Mouse (Mus musculus) kidney, adult 11 months (tissue): Measurements from ENCODE around the gene Lsm2.
"Not testable (repeated sequence)": the region's sequence is repeated elsewhere in the genome, so short reads cannot be mapped to it uniquely, and the experiment has no call there.

Experiments
- DNase-seq: peaks from one replicate; pipeline ENCODE4 v3.0.0; 2022

Gene Lsm2

DNA sequence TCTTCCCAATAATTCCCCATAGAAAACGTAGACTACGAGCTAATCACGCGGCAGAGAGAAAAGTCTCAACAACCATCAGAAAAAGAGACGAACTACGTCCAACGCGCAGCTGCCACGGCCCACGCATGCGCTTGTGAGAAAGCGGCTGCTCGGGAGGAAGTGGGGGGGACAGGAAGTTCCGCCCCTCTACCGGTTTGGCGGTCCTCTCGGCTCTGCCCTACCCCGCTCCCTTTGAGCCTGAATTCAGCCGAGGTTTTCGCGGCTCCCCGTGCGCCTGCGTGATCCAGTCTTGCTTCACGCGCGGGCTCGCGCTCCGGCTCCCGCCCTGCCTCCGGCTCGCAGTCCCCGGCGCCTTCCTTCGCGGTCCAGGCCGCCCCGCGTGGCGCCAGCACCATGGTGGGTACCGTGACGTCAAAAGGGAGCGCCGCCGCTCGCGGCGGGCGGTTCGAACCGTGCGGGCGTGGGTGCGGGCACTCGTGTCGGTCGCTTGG, at the start of gene Lsm2:
Gene Lsm2 (plus strand): TSS at position 173 of the 491 bp plus-strand sequence.
- peak; percentile 91 for DNase-seq

DNA sequence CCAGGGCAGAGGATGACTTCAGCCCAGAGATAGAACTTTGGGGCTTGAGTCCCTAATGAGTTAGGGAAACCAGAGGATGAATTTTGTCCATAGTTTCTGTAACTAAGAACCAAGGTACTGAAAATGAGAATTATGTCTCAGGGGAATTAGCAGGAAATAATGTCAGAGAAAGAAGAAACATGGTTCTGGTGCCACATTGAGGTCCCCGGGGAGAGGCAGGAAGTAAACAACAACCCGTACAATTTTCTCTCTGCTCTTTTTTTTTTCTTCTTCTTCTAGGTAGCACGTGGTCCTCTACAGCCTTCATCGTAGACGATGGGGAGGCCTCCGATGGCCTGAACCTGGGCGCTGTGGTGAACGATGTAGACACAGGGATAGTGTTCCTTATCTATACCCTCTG, 49.4 kb upstream of the Lsm2 start:
- DNase-seq: no peak

DNA sequence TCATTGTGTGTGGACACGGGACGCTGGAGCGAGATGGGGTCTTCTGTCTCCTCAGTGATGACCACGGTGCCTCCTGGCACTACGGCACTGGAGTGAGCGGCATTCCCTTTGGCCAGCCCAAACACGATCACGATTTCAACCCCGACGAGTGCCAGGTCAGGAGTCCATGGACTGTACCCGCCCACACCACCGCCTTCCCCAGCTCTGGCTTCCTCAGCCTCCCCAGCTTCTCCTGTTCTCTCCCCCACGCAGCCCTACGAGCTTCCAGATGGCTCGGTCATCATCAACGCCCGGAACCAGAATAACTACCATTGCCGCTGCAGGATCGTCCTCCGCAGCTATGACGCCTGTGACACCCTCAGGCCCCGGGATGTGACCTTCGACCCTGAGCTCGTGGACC, 47.6 kb upstream of the Lsm2 start:
- peak; percentile 75 for DNase-seq

GRCm38 (mm10) chr17:34934830-34935229, 46.8 kb upstream of the Lsm2 start:
- no peak for DNase-seq

DNA sequence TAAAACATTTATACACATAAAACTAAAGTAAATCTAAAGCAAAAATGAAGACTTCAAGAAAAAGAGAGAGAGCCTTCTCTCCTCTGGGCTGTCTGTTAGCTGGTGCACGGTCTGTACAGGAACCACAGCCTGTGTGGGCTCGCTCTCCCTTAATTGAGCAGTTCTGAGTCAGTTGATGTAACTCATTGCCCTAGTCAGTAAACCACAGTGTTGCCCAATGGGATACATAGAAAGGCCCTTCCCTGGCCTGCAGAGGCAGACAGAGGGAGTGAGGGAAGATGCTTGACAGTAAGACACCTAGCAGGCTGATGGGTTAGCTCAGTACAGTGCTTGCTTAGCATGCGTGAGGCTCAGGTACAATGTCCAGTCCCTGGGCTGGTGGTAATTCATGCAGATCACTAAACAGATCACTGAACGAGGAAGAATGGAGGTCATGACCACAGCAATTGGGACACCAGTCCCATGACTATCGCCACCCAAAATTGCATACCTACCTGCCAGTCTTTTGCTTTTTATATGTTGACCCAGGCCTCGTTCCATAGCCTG, 43.6 kb upstream of the Lsm2 start:
- peak; percentile 83 for DNase-seq

DNA sequence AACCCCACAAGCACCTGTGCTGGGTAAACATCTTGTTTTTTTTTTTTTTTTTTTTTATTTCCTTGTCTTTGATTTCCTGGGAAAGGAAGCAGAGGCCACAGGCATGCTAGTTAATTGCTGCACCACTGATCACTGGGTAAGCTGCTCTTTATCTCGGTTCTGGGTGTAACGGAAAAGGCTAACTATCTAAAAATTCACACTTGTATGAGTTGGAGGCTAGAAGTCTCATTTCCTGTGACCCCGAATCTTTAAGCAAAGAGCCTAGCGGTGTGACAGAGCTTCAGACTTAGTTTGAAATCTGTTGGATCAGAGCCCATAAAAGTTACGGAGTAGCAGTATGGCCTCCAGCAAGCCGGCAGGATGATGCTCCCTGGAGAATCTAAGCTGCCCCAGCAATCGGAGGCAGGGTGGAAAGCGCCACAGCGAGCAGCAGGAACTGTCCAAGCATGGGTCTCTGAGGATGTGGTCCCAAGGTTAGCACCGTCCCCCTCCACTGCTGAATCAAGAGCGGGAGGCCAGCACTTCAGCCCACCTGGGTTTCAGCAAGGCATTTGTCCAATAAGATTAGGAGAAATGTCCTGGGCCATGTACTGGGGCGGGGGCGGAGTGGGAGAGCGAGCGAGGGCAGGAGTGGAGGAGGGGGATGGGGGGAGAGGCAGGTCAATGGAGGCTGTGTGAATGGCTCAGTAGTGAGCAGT, 40.2 kb upstream of the Lsm2 start:
- no peak for DNase-seq

GRCm38 (mm10) chr17:34943128-34943815, 38.4 kb upstream of the Lsm2 start:
- DNase-seq: peak; percentile 51

DNA sequence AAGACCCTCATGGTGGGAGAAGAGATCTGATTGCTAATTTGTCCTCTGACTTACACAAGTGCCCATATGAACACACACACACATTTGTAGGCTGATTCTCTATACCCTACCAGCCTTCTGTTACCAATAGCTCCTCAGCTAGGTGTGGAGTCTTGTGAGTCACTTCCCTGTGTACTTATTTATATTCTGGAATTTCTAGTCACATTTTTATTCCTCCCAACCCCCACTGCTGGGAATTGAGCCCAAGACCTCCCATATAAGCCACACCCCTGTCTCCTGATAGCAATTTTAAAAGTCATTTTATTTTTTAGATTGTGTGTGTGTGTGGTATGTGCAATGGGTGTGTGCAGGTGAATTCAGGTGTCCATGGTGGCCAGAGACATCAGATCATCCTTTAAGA, 37.3 kb upstream of the Lsm2 start:
- DNase-seq: peak; percentile 47

GRCm38 (mm10) chr17:34946486-34947140, 35.0 kb upstream of the Lsm2 start:
- DNase-seq: peak; percentile 77

GRCm38 (mm10) chr17:34947606-34948005, 34.1 kb upstream of the Lsm2 start:
- peak; percentile 58 for DNase-seq

GRCm38 (mm10) chr17:34948721-34949552, 32.7 kb upstream of the Lsm2 start:
- DNase-seq: not testable (repeated sequence)

GRCm38 (mm10) chr17:34949553-34949969, 32.1 kb upstream of the Lsm2 start:
- no peak for DNase-seq

GRCm38 (mm10) chr17:34950514-34951455, 30.9 kb upstream of the Lsm2 start:
- no peak for DNase-seq

GRCm38 (mm10) chr17:34951636-34952377, 29.9 kb upstream of the Lsm2 start:
- DNase-seq: no peak

DNA sequence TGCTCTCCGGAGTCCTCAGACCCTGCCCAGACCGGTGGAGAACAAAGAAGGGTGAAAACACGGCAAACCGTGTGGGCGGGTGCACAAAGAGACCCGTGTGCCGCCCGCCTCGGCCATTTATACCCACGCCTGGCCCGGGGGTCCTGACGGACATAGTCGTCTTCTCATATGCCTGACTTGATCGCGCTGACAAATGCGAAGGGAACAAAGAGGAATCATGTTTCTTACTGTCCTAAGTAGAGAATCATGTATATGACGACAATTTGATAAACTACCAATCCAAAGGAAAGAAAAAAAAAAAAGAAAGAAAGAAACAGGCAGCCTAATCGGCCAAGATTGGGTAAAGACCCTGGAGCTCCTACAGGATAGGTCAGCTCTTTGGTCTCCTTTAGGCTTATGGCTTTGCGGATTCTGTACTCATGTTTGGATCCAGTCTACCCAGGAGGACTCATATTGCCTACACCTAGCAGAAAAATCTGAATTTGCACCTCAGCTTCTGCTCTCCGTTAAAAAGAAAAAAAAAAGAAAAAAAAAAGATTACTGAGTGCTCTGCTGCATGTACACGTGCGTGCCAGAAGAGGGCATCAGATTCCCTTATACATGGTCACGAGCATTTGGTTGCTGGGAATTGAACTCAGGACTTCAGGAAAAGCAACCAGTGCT, 29.2 kb upstream of the Lsm2 start:
- DNase-seq: peak; percentile 71

DNA sequence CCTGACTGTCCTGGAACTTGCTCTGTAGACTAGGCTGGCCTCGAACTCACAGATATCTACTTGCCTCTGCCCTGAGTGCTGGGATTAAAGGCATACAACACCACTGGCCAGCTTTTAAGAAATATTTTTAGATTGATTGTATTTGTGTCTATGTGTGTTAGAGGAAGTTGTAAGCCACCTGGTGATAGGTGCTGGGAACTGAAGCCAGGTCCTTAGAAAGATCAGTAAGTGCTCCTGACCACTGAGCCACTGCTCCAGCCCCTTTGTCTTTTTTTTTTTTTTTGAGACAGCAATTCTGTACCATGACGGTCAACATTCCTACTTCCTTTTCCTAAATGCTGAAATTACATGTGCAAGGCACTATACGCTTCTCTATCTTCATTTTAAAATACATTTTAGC, 28.4 kb upstream of the Lsm2 start:
- no peak for DNase-seq

DNA sequence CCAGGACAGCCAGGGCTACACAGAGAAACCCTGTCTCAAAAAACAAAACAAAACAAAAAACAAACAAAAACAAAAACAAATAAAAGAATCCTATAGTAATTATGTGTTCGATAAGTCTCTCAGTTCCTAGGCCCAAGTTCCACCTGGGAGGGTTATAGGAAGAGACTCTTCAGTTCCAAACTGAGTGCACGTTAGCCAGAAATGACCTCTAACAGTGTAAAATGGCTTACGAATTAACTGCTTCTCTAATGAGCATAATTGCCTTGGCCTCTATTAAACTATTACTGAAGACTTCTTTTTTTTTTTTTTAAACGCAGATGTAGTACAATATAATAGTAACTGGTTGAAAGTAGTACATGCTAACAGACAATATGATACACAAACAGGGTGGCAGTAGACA, 27.8 kb upstream of the Lsm2 start:
- peak; percentile 34 for DNase-seq

- DNase-seq: no peak
Observed at GRCm38 (mm10) chr17:34954831-34955230, 26.8 kb upstream of the Lsm2 start.

DNA sequence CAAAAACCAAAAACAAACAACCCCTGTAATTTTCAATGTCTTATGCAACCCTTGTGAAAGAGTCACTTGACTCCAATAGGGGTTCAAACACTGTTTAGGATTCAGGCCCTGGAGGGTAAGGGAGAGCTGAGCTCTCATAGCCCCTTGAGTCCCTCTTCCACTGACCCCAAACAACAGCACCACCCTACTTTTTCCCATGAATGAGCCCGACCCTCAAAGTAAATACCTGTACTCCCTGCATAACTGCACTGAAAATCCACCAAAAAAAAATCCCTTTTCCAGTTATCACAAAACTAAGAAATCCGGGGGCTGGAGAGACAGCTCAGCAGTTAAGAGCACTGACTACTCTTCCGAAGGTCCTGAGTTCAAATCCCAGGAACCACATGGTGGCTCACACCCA, 25.8 kb upstream of the Lsm2 start:
- no peak for DNase-seq

GRCm38 (mm10) chr17:34956340-34956739, 25.3 kb upstream of the Lsm2 start:
- DNase-seq: no peak
